Mouse (Mus musculus): ENCODE results near the gene Mtus2.

- TF ChIP-seq HCFC1 (IDR thresholded peaks at IDR 0.05; ENCODE audit: borderline replicate concordance, insufficient read depth, low read length) (no peak), CHD2 (IDR thresholded peaks at IDR 0.05; ENCODE audit: low read depth, low read length) (no peak), ZC3H11A (IDR thresholded peaks at IDR 0.05; ENCODE audit: borderline replicate concordance, low read depth, low read length) (no peak), ZNF384 (IDR thresholded peaks at IDR 0.05; ENCODE audit: low read depth, low read length) (no peak), MAFK (IDR thresholded peaks at IDR 0.05; ENCODE audit: insufficient read depth, low read depth, low read length) (no peak)
Observed at GRCm38 (mm10) chr5:148348153-148348552, 391.0 kb downstream of the Mtus2 start.
